Mouse (Mus musculus) liver, embryonic 14.5 days (tissue): ENCODE data around the gene Pgbd5.

Experiments used
- CTCF ChIP-seq: IDR thresholded peaks from 2 replicates; pipeline ENCODE4 v1.5.1; 2016; ENCODE audit warnings: antibody characterized with exemption, low read depth, control low read depth
- EP300 ChIP-seq: IDR thresholded peaks from 2 replicates; pipeline ENCODE4 v1.6.1; 2016; ENCODE audit warnings: antibody characterized with exemption, low read depth

GRCm38 (mm10) chr8:124416646-124417045 lies 22.8 kb downstream of the Pgbd5 start:
- TF ChIP-seq CTCF (no peak), EP300 (no peak)
